Mouse (Mus musculus) CD8-positive naive resting alpha-beta T cell, adult 2 months (primary cell): Measurements from ENCODE around the gene H2al1n.
"Not testable (repeated sequence)": the region's sequence is repeated elsewhere in the genome, so short reads cannot be mapped to it uniquely, and the experiment has no call there.

Experiments
- DNase-seq, 2 experiments: peaks; one replicate each; pipeline ENCODE4 v3.0.0; 2022; ENCODE audit warnings: low read depth in 2 of 2, low spot score in 2 of 2

Gene H2al1n

DNA sequence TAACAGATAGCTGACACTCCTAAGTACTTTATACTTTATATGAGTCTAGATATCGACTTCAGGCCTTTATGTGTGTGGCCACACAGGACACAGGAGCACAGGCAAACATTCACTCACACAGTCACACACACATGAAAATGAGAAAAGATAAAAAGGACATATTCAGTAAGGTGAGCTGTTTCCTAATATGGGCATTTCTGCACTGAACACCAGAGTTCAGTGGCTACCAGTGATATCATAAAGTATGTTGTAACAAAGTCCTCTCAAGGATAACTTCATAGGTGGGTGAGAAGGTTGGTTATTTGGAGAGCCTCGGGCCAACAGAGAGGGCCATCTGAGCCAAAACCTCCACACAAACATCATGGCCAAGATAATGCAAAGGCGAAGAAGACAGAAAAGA lies at the start of gene H2al1n:
Gene H2al1n, plus strand, starts transcription at position 301 of the 400 bp plus-strand sequence.
- DNase-seq: not testable (repeated sequence)

DNA sequence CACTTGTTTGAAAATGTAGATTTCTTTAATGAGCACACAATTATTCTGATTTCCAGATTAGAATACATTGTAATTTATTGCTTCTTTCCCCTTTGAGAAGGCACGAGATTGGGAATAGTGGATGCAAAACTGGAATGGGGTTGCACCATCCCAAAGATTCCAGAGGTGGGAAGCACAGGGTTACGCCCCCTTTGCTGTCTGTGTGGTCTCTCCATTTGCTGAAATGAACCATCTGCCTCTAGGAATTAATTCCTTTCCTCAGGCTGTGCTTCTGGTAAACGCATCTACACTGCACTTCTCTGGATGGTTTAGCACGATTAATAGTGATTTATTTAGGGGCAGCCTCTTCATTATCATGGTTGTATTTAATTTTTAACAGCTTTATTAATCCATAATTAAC lies 11.7 kb upstream of the H2al1n start:
- no peak for DNase-seq

GRCm38 (mm10) chrX:14206112-14206875 lies 4.7 kb upstream of the H2al1n start:
- DNase-seq: no peak

- DNase-seq: no peak
Observed at GRCm38 (mm10) chrX:14229218-14229617, 18.3 kb downstream of the H2al1n start.

- no peak for DNase-seq
Observed at GRCm38 (mm10) chrX:14259597-14260239, 48.8 kb downstream of the H2al1n start.
